Mouse (Mus musculus): ENCODE measurements around the gene Dspp.

Gene Dspp

GRCm38 (mm10) chr5:104201153-104201950 is 30.8 kb downstream of the Dspp start:
- no peak for DNase-seq (ENCODE audit: low spot score in 2 of 2)

- DNase-seq (ENCODE audit: low spot score in 2 of 2): no peak
Measured at GRCm38 (mm10) chr5:104202351-104202750, 31.8 kb downstream of the Dspp start, which contains the start of gene Dmp1. TSS of gene Dmp1 (plus strand) at chr5:104202613.

- DNase-seq (ENCODE audit: low spot score in 2 of 2): no peak
Measured at GRCm38 (mm10) chr5:104212531-104212930, 42.0 kb downstream of the Dspp start.

- no peak for DNase-seq (ENCODE audit: low spot score in 2 of 2)
Measured at GRCm38 (mm10) chr5:104218926-104219325, 48.4 kb downstream of the Dspp start.

- no peak for DNase-seq (ENCODE audit: low spot score in 2 of 2)
Measured at GRCm38 (mm10) chr5:104224299-104224698, 53.8 kb downstream of the Dspp start.

- DNase-seq (ENCODE audit: low spot score in 2 of 2): no peak
Measured at GRCm38 (mm10) chr5:104224750-104225149, 54.2 kb downstream of the Dspp start.

GRCm38 (mm10) chr5:104228497-104228896 is 58.0 kb downstream of the Dspp start:
- no peak for DNase-seq (ENCODE audit: low spot score in 2 of 2)
